Mouse (Mus musculus): ENCODE data around the gene Limd2.
"Not testable (repeated sequence)": the region's sequence is repeated elsewhere in the genome, so short reads cannot be mapped to it uniquely, and the experiment has no call there.

The Limd2 gene

GRCm38 (mm10) chr11:106170807-106171206, 10.1 kb upstream of the Limd2 start:
- peak; percentile 44 to 61 for DNase-seq

GRCm38 (mm10) chr11:106167435-106167834, 6.8 kb upstream of the Limd2 start:
- no peak for DNase-seq

DNA sequence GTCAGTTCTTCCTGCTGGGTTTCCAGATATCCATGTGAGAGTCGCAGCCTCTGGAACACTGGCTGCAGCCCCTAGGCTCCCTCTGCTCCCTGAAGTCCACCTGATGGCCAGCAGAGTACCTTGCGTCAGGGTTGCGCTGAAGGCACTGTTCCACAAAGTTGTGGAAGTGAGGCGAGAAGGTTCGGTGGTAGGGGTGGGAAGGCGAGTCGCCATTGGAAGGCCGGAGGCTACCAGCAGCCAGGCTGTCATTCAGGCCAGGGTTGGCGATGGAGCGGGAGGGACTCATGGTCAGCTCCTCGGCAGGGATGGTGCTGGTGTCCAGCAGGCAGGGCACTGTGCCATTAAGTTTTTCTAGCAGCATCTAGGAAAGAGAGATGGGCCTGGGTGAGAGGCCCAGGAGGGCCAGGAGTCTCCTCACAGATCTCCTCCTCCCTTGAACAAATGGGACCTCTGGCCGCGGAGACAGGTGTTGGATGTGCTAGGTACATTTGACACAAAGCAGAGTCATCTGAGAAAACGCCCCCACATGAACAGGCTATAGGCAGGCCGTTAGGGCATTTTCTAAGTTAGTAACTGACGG, 4.0 kb upstream of the Limd2 start:
- no peak for DNase-seq

GRCm38 (mm10) chr11:106163546-106163945, 2.9 kb upstream of the Limd2 start:
- DNase-seq = no peak

DNA sequence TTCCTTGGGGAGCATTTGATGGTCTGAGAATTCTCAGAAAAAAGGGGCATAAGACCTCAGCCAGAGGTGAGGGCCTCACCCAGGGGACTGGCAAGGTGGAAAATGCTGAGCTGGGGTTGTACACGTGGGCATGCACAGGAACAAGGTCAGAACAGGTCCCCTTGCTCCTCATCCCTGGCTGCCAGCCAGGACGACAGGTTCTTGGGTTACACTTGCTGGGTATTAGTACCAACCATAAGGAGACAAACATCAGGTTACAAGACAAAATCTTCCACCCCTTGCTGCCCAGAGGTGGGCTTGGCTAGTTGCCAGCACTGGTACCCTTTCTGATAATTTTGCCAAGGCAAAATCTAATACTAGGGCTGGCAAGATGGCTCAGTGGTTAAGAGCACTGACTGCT, 1.6 kb upstream of the Limd2 start:
- DNase-seq = peak; percentile 38 to 41

DNA sequence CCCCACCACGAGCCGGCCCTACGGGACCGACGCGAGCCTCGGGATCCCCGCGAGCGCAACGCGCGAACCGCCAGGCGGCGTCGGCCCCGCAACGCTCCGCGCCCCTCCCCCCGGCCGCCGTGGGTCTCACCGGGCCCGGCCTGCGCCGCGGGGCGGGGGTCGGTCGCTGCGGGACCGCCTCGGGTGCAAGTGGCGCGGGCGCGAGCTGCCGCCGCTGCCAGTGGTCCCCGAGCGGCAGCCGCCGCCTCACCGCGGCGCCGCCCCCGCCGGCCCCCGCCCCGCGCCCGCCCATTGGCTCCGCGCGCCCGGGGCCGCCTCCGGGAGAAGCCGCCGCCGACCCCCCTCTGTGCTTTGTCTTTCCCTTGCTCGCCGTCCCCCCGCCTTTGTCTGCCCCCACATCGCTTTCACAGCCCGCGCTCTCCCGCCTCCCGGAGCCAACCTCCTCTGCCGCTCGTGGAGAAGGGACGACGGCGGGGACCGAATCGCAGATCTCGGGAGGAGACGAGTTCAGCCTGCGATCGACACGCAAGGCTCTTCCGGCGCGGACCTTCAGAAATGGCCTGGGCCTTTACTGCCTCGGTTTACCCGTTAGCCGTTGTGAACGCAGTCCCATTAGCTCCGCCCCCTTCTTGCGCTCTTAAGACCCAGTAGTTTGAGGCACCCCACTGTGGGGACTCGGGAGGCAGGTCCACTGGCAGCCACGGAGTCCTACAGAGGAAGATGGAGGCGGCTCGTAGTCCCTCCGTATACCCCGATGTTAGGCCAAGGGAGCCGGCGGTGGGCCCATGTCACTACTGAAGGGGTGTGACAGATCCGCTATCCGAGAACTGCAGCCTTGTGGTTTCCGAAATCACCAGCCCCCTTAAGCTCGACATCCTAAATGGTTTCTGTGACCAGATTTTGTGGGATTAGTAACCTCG, 479 bp downstream of the Limd2 start:
- peak; percentile 92 to 95 for DNase-seq

GRCm38 (mm10) chr11:106159216-106159920, 1.3 kb downstream of the Limd2 start:
- peak; percentile 53 to 57 for DNase-seq

DNA sequence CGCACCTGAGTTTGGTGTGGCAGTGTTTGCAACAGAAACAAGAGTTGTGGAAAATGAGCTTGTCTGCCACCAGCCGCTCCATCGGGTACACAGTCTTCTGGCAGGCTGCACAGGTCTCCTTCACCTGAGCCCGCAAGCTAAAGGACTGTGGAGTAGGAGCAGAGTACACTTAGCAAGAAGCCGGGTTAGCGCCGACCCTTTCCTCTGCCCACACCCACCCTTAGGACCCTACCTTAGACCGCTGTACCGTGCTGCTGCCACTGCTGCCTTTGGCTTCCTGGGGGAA, 1.8 kb downstream of the Limd2 start:
- DNase-seq = peak in 1 of 2 experiments; percentile 43

- peak; percentile 54 to 63 for DNase-seq
Observed at GRCm38 (mm10) chr11:106158081-106158929, 2.4 kb downstream of the Limd2 start.

DNA sequence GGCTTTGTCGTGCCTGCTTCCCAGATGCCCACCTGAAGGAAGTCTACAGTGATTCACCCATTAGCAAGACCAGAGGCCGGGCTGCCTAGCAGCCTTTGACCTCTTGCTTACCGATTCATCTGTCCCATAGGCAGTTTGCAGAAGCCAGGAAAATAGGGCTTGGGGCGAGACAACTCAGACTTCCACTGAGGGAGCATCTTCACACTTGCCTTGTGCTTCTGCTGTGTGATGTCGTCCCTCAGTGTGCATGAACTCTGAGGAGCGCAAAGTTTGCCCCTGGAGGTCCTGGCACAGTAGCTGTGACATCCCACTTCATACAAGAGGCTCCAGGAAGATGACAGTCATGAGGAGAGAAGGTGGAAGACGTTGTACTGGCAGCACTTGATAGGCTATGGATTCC, 3.5 kb downstream of the Limd2 start:
- DNase-seq = no peak

- no peak for DNase-seq
Observed at GRCm38 (mm10) chr11:106156257-106156656, 4.4 kb downstream of the Limd2 start.

- peak; percentile 23 to 32 for DNase-seq
Observed at GRCm38 (mm10) chr11:106155761-106156160, 4.9 kb downstream of the Limd2 start.

GRCm38 (mm10) chr11:106154770-106155169, 5.9 kb downstream of the Limd2 start:
- peak; percentile 29 to 39 for DNase-seq

GRCm38 (mm10) chr11:106154091-106154490, 6.6 kb downstream of the Limd2 start:
- DNase-seq = peak; percentile 55 to 74

DNA sequence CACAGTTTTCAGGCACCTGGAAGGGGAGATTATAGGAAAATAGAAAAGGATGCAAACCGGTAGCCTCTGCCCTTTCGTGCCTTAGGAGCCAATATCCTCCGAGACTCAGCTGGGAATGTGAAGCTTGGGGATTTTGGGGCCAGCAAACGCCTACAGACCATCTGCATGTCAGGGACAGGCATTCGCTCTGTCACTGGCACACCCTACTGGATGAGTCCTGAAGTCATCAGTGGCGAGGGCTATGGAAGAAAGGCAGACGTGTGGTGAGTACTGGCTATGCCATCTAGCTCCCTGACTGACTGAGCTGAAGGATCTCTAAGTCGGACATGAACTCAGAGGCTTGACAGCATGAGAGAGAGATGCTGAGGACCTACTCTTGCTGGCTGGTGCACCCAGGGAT, 8.5 kb downstream of the Limd2 start:
- peak in 1 of 2 experiments; percentile 21 for DNase-seq

- DNase-seq = no peak
Observed at GRCm38 (mm10) chr11:106151219-106151618, 9.4 kb downstream of the Limd2 start.

DNA sequence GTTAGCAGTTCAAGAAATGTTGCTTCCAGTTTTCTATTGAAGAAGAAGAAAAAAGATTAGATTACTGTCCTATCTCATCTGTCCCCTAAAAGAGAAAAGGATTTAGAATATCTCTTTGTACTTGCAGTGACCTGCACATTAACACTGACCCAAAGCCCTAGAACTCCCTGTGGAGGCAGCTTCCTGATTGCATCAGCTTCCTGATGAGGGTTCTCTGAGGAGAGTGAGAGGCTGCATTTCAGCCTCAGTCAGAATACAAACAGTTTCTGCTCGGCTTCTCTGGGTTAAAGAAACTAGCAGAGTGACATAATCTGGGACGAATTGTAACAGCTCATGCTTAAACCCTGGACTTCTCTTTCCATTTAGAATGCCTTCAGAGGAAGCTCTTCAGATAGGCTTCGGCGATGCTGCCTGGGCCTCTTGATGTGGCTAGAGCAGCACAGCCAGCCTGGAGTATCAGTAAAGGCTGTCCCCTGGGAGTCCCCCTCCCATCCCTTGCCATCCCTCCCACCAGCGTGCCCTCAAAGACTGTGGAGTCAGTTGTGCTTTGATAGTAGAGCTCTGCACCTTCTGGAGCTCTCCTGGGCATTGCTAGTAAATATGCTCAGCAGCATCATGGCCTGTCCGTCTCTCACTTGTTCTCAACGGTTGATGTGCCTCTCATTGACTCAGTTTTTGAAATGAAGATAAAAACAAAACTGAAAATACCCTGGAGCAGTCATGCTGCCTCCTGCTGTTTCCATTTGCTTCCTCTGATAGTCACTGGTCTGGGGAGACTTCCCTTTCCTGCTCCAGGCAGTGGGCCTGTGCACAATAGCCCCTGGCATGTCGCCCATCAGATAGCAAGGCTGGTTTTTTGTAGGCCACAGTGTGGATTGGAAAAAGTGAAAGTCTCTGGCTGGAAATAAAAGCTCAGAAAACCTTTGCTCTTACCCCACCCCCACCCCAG, 25.8 kb downstream of the Limd2 start:
- DNase-seq = peak; percentile 63 to 67

DNA sequence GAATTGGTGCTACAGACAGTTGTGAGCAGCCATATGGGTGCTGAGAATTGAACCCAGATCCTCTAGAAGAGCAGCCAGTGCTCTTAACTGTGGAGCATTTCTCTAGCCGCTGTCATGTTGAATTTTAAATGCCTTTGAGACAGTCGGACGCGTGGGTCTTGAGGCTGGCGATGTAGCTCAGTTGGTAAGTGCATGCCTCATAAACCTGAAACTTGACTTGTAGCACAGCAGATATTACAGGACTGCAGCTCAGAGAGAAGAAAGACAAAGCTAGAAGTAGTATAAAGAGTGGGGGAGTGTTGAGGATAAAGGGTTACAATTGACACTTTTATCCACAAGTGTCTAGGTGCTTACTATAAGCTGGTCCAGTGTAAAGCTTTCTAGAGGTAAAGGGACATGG, 28.1 kb downstream of the Limd2 start:
- DNase-seq = no peak

GRCm38 (mm10) chr11:106129477-106129876, 31.2 kb downstream of the Limd2 start:
- no peak for DNase-seq

GRCm38 (mm10) chr11:106126727-106127373, 33.8 kb downstream of the Limd2 start:
- not testable (repeated sequence) for DNase-seq

DNA sequence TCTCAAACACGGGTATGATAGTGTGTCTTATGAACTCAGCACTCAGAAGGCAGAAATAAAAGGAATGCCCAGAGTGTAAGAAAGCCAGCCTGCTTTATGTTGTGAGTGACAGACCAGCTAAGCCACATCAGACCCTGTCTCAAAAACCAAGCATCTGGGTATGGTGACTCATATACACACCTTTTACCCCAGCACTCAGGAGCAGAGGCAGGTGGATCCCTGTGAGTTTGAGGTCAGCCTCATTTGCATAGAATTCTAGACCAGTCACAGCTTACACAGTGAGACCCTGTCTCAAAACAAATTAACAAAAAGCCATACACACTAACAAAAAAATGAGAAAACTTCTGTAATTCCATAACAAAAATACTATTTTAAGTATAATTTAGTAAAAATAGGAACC, 34.8 kb downstream of the Limd2 start:
- no peak for DNase-seq

Measured in cerebellum, postnatal 10 days (tissue).